Mouse (Mus musculus): ENCODE measurements around the gene Bud23.

- TF ChIP-seq ZC3H11A (IDR thresholded peaks at IDR 0.05; ENCODE audit: borderline replicate concordance, low read depth, low read length) (no peak), HCFC1 (IDR thresholded peaks at IDR 0.05; ENCODE audit: borderline replicate concordance, insufficient read depth, low read length) (no peak), CHD2 (IDR thresholded peaks at IDR 0.05; ENCODE audit: low read depth, low read length) (no peak), ZNF384 (IDR thresholded peaks at IDR 0.05; ENCODE audit: low read depth, low read length) (no peak)
These were observed 7.3 kb upstream of the Bud23 start for GRCm38 (mm10) chr5:135072061-135072460.

Data from ES-E14 (cell line).